Mouse (Mus musculus) layer of hippocampus, postnatal 25 days (tissue): ENCODE results near the gene Rab4a. TPM values are rescaled to one million over a fixed set of nuclear protein-coding genes. Genes with fewer than 3 reads are reported as not detected.

Experiments
- DNase-seq, 2 experiments: peaks; one replicate each; pipeline ENCODE4 v3.0.0; 2022; ENCODE audit warnings: mixed read lengths in 2 of 2, low spot score in 1 of 2; ENCODE audit errors: extremely low spot score in 1 of 2
- total RNA-seq, 2 experiments: library from RNA; stranded (reverse); gene quantifications; 2 replicates each; pipeline ENCODE4 v1.2.3; 2021

The Rab4a gene
- total RNA-seq, 2 experiments from 2014 or later: 42.9 to 44.9 TPM

GRCm38 (mm10) chr8:123787254-123787897 lies 18.4 kb upstream of the Rab4a start:
- DNase-seq: no peak

GRCm38 (mm10) chr8:123788416-123789170 lies 17.2 kb upstream of the Rab4a start:
- DNase-seq: no peak

- DNase-seq: no peak
Observed at GRCm38 (mm10) chr8:123789461-123789860, 16.3 kb upstream of the Rab4a start.

- DNase-seq: peak; percentile 88 to 99
Observed at GRCm38 (mm10) chr8:123789970-123790369, 15.8 kb upstream of the Rab4a start.

- DNase-seq: no peak
Observed at GRCm38 (mm10) chr8:123791101-123791844, 14.5 kb upstream of the Rab4a start.

- no peak for DNase-seq
Observed at GRCm38 (mm10) chr8:123791845-123792225, 13.9 kb upstream of the Rab4a start.

- no peak for DNase-seq
Observed at GRCm38 (mm10) chr8:123793900-123794299, 11.9 kb upstream of the Rab4a start.

- no peak for DNase-seq
Observed at GRCm38 (mm10) chr8:123794766-123795165, 11.0 kb upstream of the Rab4a start.

GRCm38 (mm10) chr8:123796758-123797157 lies 9.0 kb upstream of the Rab4a start:
- DNase-seq: no peak

GRCm38 (mm10) chr8:123797928-123798327 lies 7.9 kb upstream of the Rab4a start:
- DNase-seq: no peak

GRCm38 (mm10) chr8:123799434-123799833 lies 6.4 kb upstream of the Rab4a start:
- DNase-seq: no peak

GRCm38 (mm10) chr8:123799885-123800284 lies 5.9 kb upstream of the Rab4a start:
- no peak for DNase-seq

- no peak for DNase-seq
Observed at GRCm38 (mm10) chr8:123800867-123801266, 4.9 kb upstream of the Rab4a start.

GRCm38 (mm10) chr8:123801538-123801937 lies 4.2 kb upstream of the Rab4a start:
- no peak for DNase-seq

- no peak for DNase-seq
Observed at GRCm38 (mm10) chr8:123803639-123804038, 2.1 kb upstream of the Rab4a start.

- DNase-seq: no peak
Observed at GRCm38 (mm10) chr8:123804586-123804985, 1.2 kb upstream of the Rab4a start.

- no peak for DNase-seq
Observed at GRCm38 (mm10) chr8:123805209-123805717, 522 bp upstream of the Rab4a start.

- DNase-seq: no peak
Observed at GRCm38 (mm10) chr8:123806374-123806935, 670 bp downstream of the Rab4a start.

GRCm38 (mm10) chr8:123807024-123807431 lies 1.2 kb downstream of the Rab4a start:
- no peak for DNase-seq

- no peak for DNase-seq
Observed at GRCm38 (mm10) chr8:123807852-123808573, 2.2 kb downstream of the Rab4a start.
